Mouse (Mus musculus) erythroblast, embryonic 14.5 days (primary cell): ENCODE data around the gene 1700011L22Rik.

ENCODE experiments used
- GATA1 ChIP-seq: IDR thresholded peaks from 2 replicates; pipeline ENCODE4 v1.6.1; 2012; ENCODE audit warnings: low read length, inconsistent platforms, mixed read lengths
- TAL1 ChIP-seq: IDR thresholded peaks from 3 replicates; pipeline ENCODE4 v1.6.1; 2012; ENCODE audit warnings: low read length, inconsistent platforms, mixed read lengths

DNA sequence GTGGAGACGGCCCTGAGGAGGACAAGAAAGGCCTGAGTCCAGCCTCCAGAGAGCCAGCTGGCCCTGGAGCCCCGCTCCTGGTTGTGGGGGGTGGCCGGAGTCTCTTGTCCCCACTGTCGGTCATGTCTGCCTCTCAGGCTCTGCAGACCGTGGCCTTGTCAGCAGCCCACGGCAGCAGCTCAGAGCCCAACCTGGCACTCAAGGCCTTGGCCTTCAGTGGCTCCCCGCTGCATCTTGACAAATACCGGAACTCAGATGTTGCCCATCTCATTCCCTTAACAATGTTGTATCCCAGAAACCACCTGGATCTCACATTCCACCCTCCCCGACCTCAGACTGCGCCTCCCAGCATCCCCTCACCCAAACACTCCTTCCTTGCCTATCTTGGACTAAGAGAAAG is 58.3 kb downstream of the 1700011L22Rik start:
- no peak for TF ChIP-seq TAL1
- TF ChIP-seq GATA1, result no peak
